Mouse (Mus musculus) heart, postnatal 0 days (tissue): ENCODE measurements around the gene Arhgap42. TPM values are rescaled to one million over a fixed set of nuclear protein-coding genes. Genes with fewer than 3 reads are reported as not detected.

Source experiments
- ATAC-seq: fragments of 200-750 bp; cut with Nextera tagmentation; 2 replicates; pipeline ENCODE4 v1.8.0; 2017; ENCODE audit warnings: low read depth, moderate number of reproducible peaks, moderate library complexity; ENCODE audit not compliant: insufficient read depth
- DNase-seq: peaks from one replicate; pipeline ENCODE4 v3.0.0-alpha.2; 2016; ENCODE audit warnings: low spot score
- H3K27ac ChIP-seq: fragments of 300-500 bp; sonication (generic); 2 replicates; pipeline ENCODE4 v1.5.1; 2014; ENCODE audit warnings: low read depth, mild to moderate bottlenecking
- H3K27me3 ChIP-seq: fragments of 300-500 bp; sonication (generic); 2 replicates; pipeline ENCODE4 v1.6.1; 2014; ENCODE audit warnings: low read length, mixed read lengths; ENCODE audit not compliant: control insufficient read depth, insufficient read depth
- H3K36me3 ChIP-seq: fragments of 300-500 bp; sonication (generic); replicated peaks from 2 replicates; pipeline ENCODE4 v1.6.1; 2014; ENCODE audit warnings: low read length, mixed read lengths; ENCODE audit not compliant: control insufficient read depth, insufficient read depth
- H3K4me1 ChIP-seq: fragments of 300-500 bp; sonication (generic); 2 replicates; pipeline ENCODE4 v1.6.1; 2014; ENCODE audit warnings: antibody characterized with exemption; ENCODE audit not compliant: control insufficient read depth, insufficient read depth
- H3K4me2 ChIP-seq: fragments of 300-500 bp; sonication (generic); 2 replicates; pipeline ENCODE4 v1.6.1; 2014; ENCODE audit warnings: low read depth, mild to moderate bottlenecking, low read length, moderate library complexity
- H3K4me3 ChIP-seq: fragments of 300-500 bp; sonication (generic); 2 replicates; pipeline ENCODE4 v1.5.1; 2014; ENCODE audit warnings: low read depth, low read length
- H3K9ac ChIP-seq: fragments of 300-500 bp; sonication (generic); replicated peaks from 2 replicates; pipeline ENCODE4 v1.6.1; 2014; ENCODE audit warnings: low read depth, low read length, mixed read lengths
- H3K9me3 ChIP-seq: fragments of 300-500 bp; sonication (generic); replicated peaks from 2 replicates; pipeline ENCODE4 v1.6.1; 2016; ENCODE audit warnings: low read length; ENCODE audit not compliant: control insufficient read depth
- CTCF ChIP-seq: IDR thresholded peaks from 2 replicates; pipeline ENCODE4 v1.5.1; 2016; ENCODE audit warnings: antibody characterized with exemption, control low read depth, low read depth
- EP300 ChIP-seq: IDR thresholded peaks from 2 replicates; pipeline ENCODE4 v1.6.1; 2016; ENCODE audit warnings: antibody characterized with exemption, low read depth
- WGBS: fragments of 180-500 bp; shearing (Covaris S2); extraction: QIAGEN DNeasy Blood & Tissue Kit; methylation state at CpG from one replicate; pipeline ENCODE4 v1.1.7; 2014; 5-methylcytosine and 5-hydroxymethylcytosine counted together
- polyA plus RNA-seq: library from polyadenylated mRNA; unstranded; fragments of >200 nt; fragmentation: Nextera tagmentation; extraction: Ambion mirVana; gene quantifications from 2 replicates; pipeline ENCODE4 v1.2.1, GENCODE M21; 2015
- total RNA-seq: library from RNA; depleted of rRNA; stranded (reverse); fragments of >200 nt; gene quantifications from 2 replicates; pipeline ENCODE4 v1.2.3, GENCODE M21; 2014; ENCODE audit warnings: low replicate concordance

Arhgap42 gene
- total and polyA plus RNA-seq, 2 experiments from 2014 or later: 4.6 to 8.1 TPM

GRCm38 (mm10) chr9:9049202-9049601 is 189.7 kb downstream of the Arhgap42 start:
- DNase-seq: no peak
- H3K9ac ChIP-seq: no peak overlapping the region

GRCm38 (mm10) chr9:9041009-9041408 is 197.9 kb downstream of the Arhgap42 start:
- Histone ChIP-seq H3K9me3 (no peaks in the 10 kb centered on the region), H3K27ac (no peak overlapping the region), H3K4me2 (no peak overlapping the region), H3K9ac (no peak overlapping the region), H3K4me1 (no peaks in the 10 kb centered on the region), H3K4me3 (no peak overlapping the region), H3K27me3 (no peaks in the 10 kb centered on the region), H3K36me3 (no peaks in the 10 kb centered on the region)
- WGBS: 84% methylated on average over 7 of the region's 7 CpGs
- DNase-seq: no peak
- ATAC-seq: no peak
- no peak for TF ChIP-seq EP300
- TF ChIP-seq CTCF: no peak

More at GRCm38 (mm10) chr9:9049202-9049601, 189.7 kb downstream of the Arhgap42 start:
- no peak for ATAC-seq
- Histone ChIP-seq H3K27ac (no peak overlapping the region), H3K4me3 (no peak overlapping the region), H3K4me2 (no peak overlapping the region), H3K4me1 (no peaks in the 10 kb centered on the region), H3K27me3 (no peaks in the 10 kb centered on the region), H3K36me3 (no peaks in the 10 kb centered on the region), H3K9me3 (no peaks in the 10 kb centered on the region)
- WGBS: 49% methylated on average over 3 of the region's 3 CpGs
- TF ChIP-seq CTCF (peak; percentile 34), EP300 (no peak)

DNA sequence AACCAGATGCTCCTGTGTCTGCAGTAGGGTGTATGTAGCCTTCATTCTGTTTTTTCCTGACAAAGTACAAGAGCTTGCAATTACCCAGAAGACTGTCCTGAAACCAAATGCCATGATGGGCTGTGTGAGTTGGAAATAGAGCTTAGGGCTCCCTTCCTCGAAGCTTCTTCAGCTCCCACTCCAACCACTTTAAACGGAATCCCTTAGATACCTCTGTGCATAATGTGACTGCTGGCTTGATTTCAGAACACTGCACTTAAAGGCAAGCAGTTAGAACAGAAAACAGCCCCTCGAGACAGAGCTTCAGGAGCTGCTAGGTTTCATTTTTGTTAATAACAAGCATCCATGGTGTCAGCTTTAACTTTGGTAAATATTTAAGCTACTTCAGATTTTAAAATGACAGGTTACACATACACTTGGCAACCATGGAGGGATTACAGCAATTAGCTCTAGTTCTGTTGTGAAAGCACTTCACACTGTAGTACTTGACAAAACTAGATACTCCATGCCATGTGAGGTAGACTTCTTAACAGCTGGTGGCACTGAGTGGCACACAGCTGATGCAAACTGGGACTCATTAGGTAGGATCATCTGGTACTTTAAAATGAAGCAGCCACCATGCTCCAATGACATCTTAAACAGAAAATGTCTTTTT is 201.8 kb downstream of the Arhgap42 start:
- no peak overlapping the region for H3K27ac ChIP-seq
- no peaks in the 10 kb centered on the region for H3K4me1 ChIP-seq
- H3K4me3 ChIP-seq: no peak overlapping the region
- peak; percentile 72; the same call in 1 of the 2 replicates for ATAC-seq
- DNase-seq: peak; percentile 31
- H3K36me3 ChIP-seq: no peaks in the 10 kb centered on the region
- no peak overlapping the region for H3K9ac ChIP-seq
- H3K27me3 ChIP-seq: no peaks in the 10 kb centered on the region
- no peaks in the 10 kb centered on the region for H3K9me3 ChIP-seq
- WGBS: 21% methylated on average over 3 of the region's 3 CpGs
- TF ChIP-seq EP300 (no peak), CTCF (no peak)
- peak overlapping the region; percentile 9; the same call in 1 of the 2 replicates for H3K4me2 ChIP-seq

DNA sequence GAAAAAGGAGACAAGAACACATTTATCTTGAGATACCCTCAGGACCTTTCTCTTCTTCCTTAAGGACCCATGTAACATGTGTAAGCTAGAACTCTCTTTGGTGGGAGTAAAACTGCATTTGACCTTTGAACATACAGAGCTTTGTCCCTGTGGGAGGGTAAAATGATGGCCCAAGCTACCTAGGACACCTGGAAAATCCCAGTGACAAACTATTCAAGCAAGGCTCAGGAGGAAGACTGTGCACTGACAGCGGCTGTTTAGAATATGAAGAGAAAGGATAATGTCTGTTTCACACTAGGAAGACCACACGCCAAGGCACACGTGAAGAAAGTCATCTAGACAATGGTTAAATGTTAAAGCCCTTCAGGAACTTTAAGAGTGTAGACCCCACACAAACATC is 211.0 kb downstream of the Arhgap42 start:
- Histone ChIP-seq H3K27me3 (no peaks in the 10 kb centered on the region), H3K4me3 (no peak overlapping the region), H3K4me2 (no peak overlapping the region), H3K9ac (no peak overlapping the region), H3K4me1 (no peaks in the 10 kb centered on the region), H3K27ac (no peak overlapping the region), H3K36me3 (no peaks in the 10 kb centered on the region), H3K9me3 (no peaks in the 10 kb centered on the region)
- ATAC-seq (no peak), DNase-seq (no peak)
- 83% methylated on average over 3 of the region's 3 CpGs for WGBS
- no peak for TF ChIP-seq EP300
- TF ChIP-seq CTCF: no peak

GRCm38 (mm10) chr9:9027445-9027844 is 211.5 kb downstream of the Arhgap42 start:
- ATAC-seq (no peak), DNase-seq (no peak)
- Histone ChIP-seq H3K27ac (no peak overlapping the region), H3K36me3 (no peaks in the 10 kb centered on the region), H3K4me3 (no peak overlapping the region), H3K27me3 (no peaks in the 10 kb centered on the region), H3K9ac (no peak overlapping the region), H3K9me3 (no peaks in the 10 kb centered on the region), H3K4me2 (no peak overlapping the region), H3K4me1 (no peaks in the 10 kb centered on the region)
- no peak for TF ChIP-seq CTCF
- TF ChIP-seq EP300: no peak
- WGBS: 19% methylated on average over 5 of the region's 5 CpGs

DNA sequence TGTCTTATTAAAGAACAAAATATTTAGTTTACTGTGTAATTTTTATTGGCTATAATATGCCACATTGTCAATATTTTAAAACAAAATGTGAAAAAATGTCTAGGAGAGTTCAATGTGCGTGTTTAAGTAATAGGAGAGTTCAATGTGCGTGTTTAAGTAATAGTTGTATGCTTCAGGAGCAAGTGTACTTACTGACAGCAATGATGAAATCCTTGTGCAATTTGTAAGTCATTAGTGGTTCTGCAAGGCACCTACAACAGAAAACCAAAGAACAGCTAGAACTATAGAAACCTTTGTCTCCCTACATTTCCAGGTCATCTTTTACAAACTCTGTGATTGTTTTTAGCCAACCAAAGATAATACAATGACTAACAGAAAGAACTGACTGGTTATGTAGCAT is 223.8 kb downstream of the Arhgap42 start:
- WGBS: 90% methylated on average over 2 of the region's 2 CpGs
- Histone ChIP-seq H3K9ac (no peak overlapping the region), H3K4me2 (no peak overlapping the region), H3K27me3 (no peaks in the 10 kb centered on the region), H3K9me3 (no peaks in the 10 kb centered on the region), H3K27ac (no peak overlapping the region), H3K36me3 (peaks cover 5% of the 10 kb centered on the region; the same call in 1 of the 2 replicates), H3K4me3 (no peak overlapping the region), H3K4me1 (no peaks in the 10 kb centered on the region)
- ATAC-seq (no peak), DNase-seq (no peak)
- TF ChIP-seq EP300 (no peak), CTCF (no peak)
